Mouse (Mus musculus) urinary bladder, adult 18-20 months (tissue): ENCODE measurements around the gene Klhl36.
"Not testable (repeated sequence)": the region's sequence is repeated elsewhere in the genome, so short reads cannot be mapped to it uniquely, and the experiment has no call there.

Source experiments
- DNase-seq, 2 experiments: peaks; one replicate each; pipeline ENCODE4 v3.0.0; 2022; ENCODE audit warnings: low spot score in 2 of 2, mixed read lengths in 2 of 2

Klhl36 gene

DNA sequence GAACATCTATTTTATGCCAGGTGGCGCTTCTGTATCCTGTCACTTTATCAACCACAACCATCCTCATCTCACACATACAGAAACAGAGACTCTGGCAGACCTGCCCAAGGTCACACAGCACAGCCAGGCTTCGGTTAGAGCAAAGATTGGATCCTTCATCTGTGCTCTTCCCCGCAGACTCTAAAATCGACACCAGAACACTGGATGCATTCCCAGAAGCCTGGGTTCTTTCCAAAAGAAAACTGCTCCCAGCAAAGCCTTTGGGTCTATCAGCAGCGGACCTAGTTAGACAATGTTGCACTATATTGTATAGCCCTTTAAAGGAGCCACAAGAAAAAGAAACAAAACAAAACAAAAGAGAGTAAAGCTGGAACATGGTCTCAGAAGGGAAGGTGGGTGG is 26.8 kb upstream of the Klhl36 start:
- DNase-seq = no peak

DNA sequence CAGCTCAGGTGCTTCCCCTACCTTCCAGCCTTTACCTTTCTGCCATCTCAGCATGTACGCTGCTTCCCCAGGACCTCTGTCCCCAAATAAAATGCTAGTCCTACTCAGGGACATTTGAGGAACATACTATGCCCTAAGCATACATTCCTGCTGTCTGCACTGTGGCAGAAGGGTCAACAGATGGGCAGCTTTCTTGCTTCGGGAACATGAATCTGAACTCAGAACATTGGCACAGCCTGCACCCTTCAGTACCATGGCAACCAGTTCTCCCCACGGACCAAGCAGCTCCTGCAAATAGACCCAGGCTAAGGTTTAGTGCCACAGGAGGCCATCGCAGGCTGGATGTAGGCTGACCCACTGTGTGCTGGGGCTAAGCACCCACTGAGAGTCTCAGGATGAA is 25.2 kb upstream of the Klhl36 start:
- no peak for DNase-seq

DNA sequence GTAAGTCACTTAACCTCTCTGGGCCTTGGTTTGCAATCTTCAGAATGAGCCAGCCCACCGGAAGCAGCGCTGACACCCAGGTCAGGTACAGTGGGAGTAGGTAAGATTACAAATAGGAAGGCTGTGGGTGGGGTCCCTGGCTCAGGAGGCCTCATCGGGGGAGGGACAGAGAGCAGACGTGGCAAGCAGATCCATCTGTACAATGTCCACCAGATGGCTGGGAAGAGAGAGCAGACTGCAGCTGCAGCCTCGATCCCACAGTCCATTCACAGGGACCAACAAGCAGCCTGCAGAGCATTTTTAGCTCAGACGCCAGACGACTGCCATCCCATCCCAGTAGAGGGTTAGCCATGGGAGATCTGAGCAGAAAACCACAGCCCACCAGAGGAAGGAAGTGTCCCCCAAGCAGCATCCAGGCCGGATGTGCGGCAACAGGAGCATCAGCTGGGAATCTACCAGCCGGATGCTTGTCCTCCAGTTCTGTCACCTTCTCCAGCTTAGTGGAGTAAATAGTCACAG is 24.5 kb upstream of the Klhl36 start:
- no peak for DNase-seq

DNA sequence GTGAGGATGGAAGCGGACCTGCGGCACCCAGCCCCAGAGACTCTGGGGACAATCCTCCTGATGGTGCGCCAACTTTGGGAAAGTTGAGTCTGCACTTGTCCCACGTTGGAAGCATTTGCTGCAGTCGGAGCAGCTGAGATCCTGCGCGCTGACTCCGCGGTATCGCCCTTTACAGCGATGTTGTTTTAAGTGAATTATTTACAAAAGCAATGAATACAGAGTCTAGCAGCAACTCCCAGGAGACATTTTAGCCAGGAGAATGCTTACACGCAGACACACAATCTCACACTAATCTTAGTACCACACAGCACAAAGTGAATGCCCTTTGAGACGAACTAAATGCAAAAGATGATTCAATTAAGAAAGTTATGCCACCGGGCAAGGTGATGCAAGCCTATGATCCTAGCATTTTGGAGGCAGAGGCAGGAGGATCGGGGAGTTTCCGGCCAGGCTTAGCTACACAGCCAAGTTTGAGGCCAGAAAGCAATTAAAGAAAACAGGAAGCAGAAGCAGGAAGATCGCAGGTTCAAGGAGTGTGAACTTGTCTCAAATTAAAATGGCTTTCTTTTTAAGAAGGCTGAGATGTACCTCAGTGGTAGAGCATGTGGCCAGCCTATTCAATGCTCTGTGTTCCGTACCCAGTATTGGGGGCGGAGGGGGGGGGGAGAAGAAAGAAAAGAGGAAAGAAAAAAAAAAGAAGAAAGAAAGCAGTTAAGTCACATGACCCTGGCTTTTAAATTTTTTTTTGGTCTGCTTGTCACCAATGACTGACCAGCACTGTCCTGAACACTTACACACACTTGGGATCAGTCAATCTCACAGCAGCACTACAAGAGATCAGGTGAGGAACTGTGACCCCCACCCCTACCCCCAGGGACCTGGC is 23.7 kb upstream of the Klhl36 start:
- no peak for DNase-seq

DNA sequence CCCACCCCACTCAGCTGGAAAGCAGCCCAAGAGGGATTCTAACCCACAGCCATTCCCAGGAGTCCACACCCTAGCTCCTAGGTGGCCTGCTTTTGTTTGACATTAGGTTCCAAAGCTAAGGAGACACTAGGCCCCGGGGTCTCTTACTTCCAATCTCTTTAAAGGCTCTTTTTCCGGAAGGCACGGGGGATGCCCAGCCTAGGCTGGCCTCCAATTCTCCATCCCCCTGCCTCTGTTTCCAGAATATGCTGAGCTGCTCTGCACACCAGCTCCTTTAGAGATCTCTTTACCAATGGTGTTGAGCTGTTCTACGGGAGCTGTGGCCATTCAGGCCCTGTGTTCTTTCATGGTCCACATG is 23.1 kb upstream of the Klhl36 start:
- no peak for DNase-seq

DNA sequence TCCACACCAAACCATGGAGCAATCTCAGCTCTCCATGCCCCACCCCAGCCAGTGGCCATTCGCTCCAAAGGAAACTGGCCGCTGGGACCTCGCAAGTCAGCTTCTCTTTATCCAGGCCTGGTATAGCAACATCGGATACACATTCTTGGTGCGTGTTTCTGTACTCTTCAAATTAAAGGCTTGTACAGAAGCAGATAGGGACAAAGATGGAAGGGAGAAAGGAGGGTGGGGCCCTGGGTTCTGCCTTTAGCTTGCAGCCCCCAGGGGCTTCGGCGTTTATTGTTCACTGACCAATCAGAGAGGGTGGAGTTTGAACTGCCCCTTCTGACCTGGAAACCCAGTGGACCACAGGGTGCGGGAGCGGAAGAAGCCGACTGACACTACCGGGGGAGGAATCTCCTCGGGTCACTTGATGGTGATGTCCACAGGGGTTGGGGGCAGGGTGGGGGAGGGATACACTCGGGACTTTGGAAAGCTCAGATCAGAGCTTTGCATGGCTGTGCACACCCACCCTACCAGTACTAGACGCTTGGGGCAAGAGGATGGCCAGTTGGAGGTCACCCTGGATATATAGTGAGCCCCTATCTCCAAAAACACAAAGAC is 22.5 kb upstream of the Klhl36 start:
- DNase-seq = no peak

DNA sequence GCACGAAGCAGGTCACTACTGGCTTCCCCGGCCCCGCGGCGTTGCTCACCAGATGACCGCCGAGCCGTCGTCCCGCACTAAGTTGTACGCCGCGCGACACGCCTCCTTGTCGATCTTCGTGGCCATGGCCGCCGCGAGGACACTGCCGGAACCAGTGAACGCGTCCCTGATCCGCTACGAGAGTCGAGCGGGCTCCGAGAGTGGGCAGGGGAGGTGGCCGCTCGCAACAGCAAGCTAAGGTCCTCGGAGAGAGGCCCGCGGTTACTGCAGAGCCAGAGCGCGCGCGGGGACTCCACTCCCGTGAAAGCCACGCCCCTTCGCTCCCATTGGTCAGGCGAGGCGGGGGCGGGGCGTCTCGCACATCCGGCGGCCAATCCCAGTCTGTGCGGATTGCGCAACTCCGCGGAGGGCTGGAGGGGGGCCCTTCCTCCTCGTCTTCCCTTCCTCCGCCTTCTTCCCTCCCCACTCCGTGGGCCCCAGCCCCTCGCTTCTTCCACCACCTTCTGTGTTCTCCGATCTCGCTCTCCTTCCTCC is 21.7 kb upstream of the Klhl36 start, which contains the start of gene Cotl1:
Gene Cotl1, minus strand, starts transcription at position 270 of the 534 bp plus-strand sequence.
- DNase-seq = peak; percentile 94 to 96

DNA sequence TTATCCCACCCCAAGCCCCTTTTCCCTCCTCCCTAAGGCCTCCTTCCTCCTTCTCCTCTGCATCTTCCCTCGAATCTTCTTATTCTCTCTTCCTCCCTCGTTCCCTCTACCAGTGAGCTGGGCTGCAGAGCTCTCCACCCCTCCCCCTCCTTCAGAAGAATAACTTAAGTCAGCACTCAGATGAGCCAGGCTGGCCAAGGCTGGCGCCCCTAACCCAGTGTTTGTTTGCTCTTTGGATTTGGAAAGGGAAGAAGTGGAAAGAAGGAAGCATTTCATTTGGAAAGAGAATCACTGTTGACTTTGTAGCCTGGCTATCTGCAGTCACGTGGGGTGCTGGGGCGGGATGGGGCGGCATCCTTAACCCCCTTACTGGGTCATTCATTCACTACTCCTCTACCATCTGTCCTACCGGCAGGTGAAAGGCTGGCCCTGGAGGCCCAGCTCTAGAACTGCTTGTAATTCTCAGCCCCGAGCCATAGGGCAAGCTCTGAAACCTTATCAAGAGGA is 21.1 kb upstream of the Klhl36 start:
- peak in 1 of 2 experiments; percentile 29 for DNase-seq

DNA sequence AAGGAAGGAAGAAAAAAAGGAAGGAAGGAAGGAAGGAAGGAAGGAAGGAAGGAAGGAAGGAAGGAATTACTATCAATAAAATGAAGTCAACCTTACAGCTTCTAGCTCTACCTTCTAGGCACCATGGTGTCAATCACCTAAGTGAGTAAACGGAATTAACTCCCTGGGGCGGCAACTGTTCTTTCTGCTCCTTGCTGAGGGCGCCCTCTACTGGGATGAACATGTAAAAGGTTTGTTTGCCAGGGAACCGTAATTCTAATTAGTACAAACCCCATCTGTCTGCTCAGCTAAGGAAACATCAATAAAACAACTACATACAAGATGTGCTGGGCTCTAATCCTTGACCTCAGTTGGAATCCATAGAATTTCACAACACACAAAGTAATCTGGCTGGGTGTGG is 18.6 kb upstream of the Klhl36 start:
- DNase-seq = peak in 1 of 2 experiments; percentile 68

DNA sequence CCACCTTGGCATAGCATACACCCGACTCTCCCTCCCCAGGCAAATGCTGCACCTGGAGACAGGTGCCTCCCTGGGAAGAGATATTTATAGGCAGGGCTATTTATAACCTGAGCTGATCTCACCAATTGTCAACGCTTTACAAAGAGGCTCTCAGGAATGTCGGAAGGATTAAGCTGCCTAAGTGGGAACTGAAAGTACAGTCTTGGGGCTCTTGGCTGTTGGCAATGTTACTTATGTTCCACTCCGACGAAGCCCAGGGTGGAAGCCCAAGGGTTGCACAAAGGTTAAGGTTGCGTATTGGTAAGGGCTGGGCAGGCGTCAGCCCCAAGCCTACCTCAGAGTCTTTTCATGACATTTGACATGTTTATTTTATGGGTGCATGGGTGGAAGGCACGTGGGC is 17.5 kb upstream of the Klhl36 start:
- no peak for DNase-seq

DNA sequence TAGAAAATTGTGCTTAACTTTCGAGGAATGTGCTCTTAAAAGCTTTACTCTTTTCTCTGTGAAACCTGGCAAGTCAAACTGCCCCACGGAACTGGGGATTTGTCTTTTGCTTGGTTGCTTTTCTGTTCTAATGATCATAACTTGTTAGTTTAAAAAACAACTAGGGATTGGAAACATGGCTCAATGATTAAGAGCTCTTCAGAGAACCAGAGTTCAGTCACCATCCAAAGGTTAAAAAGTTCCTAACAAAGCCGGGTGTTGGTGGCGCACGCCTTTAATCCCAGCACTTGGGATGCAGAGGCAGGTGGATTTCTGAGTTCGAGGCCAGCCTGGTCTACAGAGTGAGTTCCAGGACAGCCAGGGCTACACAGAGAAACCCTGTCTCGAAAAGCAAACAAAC is 16.3 kb upstream of the Klhl36 start:
- DNase-seq = not testable (repeated sequence)

DNA sequence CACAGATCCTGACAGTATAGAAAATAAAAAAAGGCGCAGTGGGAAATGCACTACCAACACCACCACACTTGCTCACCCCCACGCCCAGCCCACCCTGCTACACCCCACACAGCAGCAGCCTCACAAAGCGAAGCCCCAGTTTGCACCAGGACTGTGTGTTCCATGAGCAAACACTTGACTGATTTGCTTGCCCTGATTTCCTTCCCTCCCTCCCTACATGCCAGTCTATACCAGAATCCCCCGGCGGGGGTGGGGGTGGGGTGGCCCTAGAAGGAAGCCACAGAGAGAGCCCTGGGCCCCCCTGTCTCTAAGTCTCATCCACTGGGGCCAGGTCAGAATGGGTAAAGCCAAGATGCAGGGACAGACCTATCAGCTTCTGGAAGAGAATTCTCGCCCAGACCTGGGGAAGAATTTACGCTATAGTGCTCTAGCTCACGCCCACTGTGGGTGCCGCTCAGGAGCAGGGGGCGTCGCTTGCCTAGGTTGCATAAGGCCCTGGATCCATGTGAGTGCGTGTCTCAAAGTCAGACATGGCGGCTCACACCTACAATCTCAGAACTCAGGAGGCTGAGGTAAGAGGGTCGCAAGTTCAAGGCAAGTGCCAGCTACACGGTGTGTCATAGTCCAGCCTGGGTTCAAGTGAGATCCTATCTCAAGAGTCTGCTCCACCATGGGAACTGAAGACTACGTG is 14.7 kb upstream of the Klhl36 start:
- no peak for DNase-seq

DNA sequence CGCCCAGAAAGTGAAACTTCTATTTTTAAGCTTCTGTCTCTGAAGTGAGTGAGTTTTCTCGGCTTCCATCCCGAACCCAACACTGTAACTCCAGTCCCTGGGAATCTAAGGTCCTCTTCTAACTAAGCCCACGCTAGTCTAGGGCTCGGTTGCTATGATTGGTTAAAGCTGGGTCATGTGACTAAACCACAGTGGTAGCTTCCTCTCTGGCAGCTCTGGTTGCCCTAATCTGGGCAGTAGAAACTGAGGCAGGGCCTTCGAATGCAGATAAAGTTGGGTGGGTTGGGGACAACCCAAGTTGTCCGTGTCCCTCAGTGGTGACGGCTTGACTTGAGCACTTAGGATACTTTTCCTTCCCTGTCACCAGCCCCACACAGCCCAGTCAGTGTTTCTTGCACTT is 8.5 kb upstream of the Klhl36 start:
- DNase-seq = no peak

DNA sequence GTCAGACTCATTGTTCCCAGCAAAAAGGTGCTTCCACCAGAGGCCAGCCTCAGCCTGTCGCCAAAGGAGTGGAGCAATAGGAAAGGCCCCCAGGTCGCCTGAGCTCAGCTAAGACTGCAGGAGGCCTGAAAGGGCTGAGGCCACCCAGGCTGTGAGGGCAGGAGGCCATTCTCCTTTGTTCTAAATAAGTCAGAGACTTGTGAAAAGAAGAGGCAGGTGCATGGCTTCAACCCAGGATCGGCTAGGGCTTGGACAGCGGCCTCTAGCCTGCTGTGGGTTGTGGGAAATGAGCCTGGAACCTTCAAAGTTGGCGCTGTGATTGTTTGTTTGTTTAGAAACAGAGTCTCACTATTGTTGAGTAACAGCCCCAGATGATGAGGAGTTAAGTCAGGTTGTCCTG is 8.0 kb upstream of the Klhl36 start:
- no peak for DNase-seq

DNA sequence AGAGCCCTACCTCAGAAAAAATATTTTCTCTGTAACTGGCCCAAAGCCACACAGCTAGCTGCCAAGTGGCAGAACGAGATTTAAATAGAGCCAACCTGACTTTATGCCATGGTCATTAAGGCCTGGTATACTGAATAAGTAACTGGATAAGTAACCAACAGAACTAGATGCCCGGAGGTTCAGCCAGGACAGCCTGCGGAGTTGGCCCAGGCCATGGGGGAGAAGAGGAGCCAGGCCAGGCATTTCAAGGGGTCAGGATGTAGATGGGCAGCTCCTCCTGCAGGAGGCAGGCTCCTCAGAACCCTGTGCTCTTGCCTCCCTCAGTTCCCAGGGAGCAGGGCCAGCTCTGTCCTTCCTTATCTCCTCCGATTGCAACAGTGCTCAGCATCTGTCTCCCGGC is 6.4 kb upstream of the Klhl36 start:
- no peak for DNase-seq

DNA sequence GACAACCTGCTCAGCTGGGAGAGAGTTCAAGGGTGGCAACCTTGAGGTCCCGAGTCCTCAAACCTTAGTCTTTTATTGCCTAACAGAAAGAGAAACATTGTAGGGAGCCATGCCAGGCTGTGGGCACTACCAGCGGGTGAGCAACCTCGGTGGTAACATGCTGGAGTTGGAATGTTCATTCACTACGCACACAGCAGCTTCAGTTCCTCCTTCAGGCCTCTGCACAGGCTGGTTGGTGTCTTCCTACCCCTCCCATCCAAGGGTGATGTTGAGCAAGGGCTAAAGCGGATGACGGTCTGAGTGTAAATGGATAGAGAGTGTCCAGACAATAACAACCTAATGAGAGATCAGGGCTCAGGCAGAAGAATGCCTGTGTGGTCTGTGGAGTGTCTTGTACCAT is 4.3 kb upstream of the Klhl36 start:
- DNase-seq = no peak

DNA sequence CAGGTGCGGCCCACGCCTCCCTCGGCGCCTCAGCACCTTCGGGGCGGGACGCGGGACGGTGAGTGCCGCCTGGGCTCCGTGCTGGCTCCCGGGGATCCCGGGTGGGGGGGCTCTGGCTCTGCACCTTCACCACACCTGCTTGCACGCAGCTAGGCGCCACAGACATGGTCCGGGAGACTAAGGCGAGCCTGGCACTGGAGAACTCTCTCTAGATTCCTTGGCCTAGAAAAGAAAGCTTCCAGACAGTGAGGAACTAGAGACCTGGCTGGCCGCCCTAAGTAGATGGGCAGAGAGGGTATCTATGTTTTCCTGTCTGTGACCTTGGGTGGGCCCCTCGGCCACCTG is 296 bp downstream of the Klhl36 start:
- DNase-seq = no peak

DNA sequence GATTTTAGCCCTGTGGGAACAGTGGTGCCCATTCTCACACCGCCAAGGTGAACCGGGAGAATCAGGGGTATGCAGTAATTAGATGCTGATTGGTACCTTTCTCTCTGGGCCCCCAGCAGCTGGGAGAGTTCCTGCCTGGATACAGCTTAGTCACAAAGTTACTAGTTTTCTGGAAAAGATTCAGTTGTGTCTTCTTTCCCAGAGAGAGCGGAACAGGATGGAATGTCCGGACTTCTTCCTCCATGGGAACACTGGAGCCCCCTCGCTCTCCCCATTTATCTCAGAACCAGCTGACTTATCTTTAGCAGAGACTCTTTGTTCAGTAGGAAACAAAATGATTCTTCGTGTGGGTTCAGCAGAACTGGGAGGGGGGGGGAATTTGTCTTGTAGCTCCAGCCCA is 683 bp downstream of the Klhl36 start:
- no peak for DNase-seq

DNA sequence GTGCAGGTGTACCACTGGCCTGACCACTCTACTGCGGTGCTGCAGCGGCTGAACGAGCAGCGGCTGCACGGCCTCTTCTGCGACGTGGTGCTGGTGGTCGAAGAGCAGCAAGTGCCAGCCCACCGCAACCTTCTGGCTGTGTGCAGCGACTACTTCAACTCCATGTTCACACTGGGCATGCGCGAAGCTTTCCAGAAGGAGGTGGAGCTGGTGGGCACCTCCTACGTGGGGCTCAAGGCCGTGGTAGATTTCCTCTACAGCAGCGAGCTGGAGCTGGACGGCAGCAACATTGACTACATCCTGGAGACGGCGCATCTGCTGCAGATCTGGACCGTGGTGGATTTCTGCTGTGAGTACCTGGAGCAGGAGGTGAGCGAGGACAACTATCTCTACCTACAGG is 7.5 kb downstream of the Klhl36 start:
- no peak for DNase-seq

DNA sequence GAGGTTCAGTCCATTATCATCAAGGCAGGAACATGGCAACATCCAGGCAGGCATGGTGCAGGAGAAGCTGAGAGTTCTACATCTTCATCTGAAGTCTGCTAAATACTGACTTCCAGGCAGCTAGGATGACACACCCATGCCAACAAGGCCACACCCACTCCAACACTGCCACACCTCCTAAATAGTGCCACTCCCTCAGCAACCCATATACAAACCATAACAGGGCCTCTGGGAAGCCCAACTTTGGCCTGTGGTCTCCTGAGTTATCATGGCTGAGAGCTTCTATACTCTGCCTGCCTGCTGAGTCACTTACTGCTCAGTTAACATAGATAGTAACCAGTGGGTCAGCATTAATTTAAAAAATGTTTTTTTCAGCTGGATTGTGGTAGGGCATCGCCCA is 11.1 kb downstream of the Klhl36 start:
- no peak for DNase-seq

DNA sequence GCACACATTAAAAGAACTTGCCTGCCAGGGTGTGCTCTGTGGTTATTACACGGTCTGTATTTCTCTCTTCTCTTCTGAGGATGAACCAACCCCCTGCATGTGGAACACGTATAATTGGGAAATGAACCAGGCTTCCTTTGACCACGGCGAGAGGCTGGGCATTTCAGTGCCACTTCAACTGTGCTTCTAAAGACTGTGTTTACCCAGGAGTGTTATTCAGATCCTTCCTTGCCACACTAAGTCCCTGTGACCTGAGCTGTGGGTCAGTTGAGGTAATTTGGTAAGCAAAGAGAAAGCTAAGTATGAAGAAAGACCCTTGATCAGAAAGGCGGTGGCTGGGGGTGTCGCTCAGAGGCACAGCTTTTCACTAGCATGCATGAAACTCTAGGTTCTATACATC is 19.2 kb downstream of the Klhl36 start:
- no peak for DNase-seq

DNA sequence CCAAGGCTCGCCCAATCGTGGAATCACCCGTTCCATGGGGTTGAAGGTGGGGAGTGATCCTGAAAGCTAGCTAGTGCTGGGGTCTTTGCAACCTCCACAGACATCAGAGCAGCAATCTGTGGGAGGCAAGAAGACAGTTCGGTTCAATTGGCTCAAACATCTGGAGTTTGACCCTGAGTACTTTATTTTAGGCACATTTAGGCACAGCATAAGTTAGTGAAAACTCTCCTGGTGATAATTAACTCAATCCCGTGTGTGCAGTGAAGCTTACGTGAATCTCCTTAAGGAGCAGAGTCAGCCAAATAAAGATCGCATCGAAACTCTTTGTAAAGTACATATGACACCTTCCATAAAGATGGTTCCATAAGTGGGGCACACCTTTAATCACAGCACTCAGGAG is 19.9 kb downstream of the Klhl36 start:
- DNase-seq = no peak
